Mouse (Mus musculus) liver, embryonic 12.5 days (tissue): ENCODE measurements around the gene 1600002K03Rik. TPM values are rescaled to one million over a fixed set of nuclear protein-coding genes. Genes with fewer than 3 reads are reported as not detected.

ENCODE experiments used
- ATAC-seq: fragments of 200-750 bp; cut with Nextera tagmentation; 2 replicates; pipeline ENCODE4 v1.8.0; 2017; ENCODE audit warnings: moderate number of reproducible peaks, mild to moderate bottlenecking, moderate library complexity
- H3K27ac ChIP-seq: fragments of 300-500 bp; sonication (generic); 2 replicates; pipeline ENCODE4 v1.5.1; 2016; ENCODE audit warnings: mild to moderate bottlenecking
- H3K27me3 ChIP-seq: fragments of 300-500 bp; sonication (generic); replicated peaks from 2 replicates; pipeline ENCODE4 v1.6.1; 2016; ENCODE audit warnings: mild to moderate bottlenecking, moderate library complexity
- H3K36me3 ChIP-seq: fragments of 300-500 bp; sonication (generic); 2 replicates; pipeline ENCODE4 v1.6.1; 2016; ENCODE audit warnings: mild to moderate bottlenecking, moderate library complexity
- H3K4me1 ChIP-seq: fragments of 300-500 bp; sonication (generic); 2 replicates; pipeline ENCODE4 v1.6.1; 2016
- H3K4me2 ChIP-seq: fragments of 300-500 bp; sonication (generic); 2 replicates; pipeline ENCODE4 v1.6.1; 2016; ENCODE audit warnings: mild to moderate bottlenecking, moderate library complexity
- H3K4me3 ChIP-seq: fragments of 300-500 bp; sonication (generic); 2 replicates; pipeline ENCODE4 v1.5.1; 2016; ENCODE audit warnings: mild to moderate bottlenecking, moderate library complexity
- H3K9ac ChIP-seq: fragments of 300-500 bp; sonication (generic); 2 replicates; pipeline ENCODE4 v1.6.1; 2016; ENCODE audit warnings: mild to moderate bottlenecking, moderate library complexity
- H3K9me3 ChIP-seq: fragments of 300-500 bp; sonication (generic); replicated peaks from 2 replicates; pipeline ENCODE4 v1.6.1; 2016; ENCODE audit warnings: mild to moderate bottlenecking, moderate library complexity
- whole genome bisulfite sequencing: fragments of 180-500 bp; shearing (Covaris S2); methylation state at CpG from one replicate; pipeline ENCODE4 v1.1.7; 2016; ENCODE audit not compliant: insufficient replicate concordance; 5-methylcytosine and 5-hydroxymethylcytosine counted together
- polyA plus RNA-seq: library from polyadenylated mRNA; unstranded; fragments of >200 nt; fragmentation: Nextera tagmentation; extraction: Ambion mirVana; gene quantifications from 2 replicates; pipeline ENCODE4 v1.2.1, GENCODE M21; 2016

1600002K03Rik gene
- polyA plus RNA-seq, 1 experiment from 2014 or later = 16.4 TPM

DNA sequence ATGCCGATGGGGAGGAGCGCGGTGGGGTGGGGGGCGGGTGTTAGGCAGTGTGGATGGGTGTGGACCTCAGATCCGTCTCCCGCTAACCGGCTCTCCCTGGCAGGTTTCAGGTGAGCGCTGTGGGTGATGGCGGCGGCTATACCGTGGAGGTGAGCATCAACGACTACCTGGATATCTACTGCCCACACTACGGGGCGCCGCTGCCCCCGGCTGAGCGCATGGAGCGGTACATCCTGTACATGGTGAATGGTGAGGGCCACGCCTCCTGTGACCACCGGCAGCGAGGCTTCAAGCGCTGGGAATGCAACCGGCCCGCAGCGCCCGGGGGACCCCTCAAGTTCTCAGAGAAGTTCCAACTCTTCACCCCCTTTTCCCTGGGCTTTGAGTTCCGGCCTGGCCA is 13.9 kb downstream of the 1600002K03Rik start:
- ATAC-seq = no peak
- Histone ChIP-seq H3K27ac (no peak overlapping the region), H3K36me3 (no peaks in the 10 kb centered on the region), H3K9me3 (no peaks in the 10 kb centered on the region), H3K4me2 (no peak overlapping the region), H3K9ac (no peak overlapping the region), H3K4me3 (no peak overlapping the region), H3K4me1 (peaks cover 14% of the 10 kb centered on the region), H3K27me3 (peaks cover 98% of the 10 kb centered on the region)
- WGBS = 26% methylated on average over 27 of the region's 27 CpGs

DNA sequence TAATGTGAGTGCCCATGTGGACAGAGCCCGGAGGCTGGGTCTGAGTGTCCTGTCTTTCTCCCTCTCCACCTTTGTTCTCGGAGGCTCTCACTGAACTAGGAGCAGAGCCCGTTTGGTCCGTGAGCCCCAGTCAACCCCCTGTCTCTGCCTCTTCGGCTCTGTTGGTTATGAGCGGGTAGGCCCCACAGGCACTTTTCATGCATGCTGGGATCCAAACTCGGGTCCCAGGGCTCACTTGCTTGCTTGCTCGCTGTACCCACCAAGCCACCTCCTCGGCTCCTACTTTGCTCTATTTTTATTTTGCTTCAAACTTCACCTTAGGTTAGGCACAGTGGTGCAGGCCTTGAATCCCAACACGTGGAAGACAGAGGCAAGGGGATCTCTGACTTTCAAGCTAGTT is 15.0 kb downstream of the 1600002K03Rik start:
- Histone ChIP-seq H3K36me3 (no peaks in the 10 kb centered on the region), H3K4me3 (no peak overlapping the region), H3K27ac (no peak overlapping the region), H3K4me1 (peaks cover 14% of the 10 kb centered on the region), H3K9me3 (no peaks in the 10 kb centered on the region), H3K4me2 (no peak overlapping the region), H3K27me3 (peaks cover 98% of the 10 kb centered on the region), H3K9ac (no peak overlapping the region)
- 76% methylated on average over 10 of the region's 10 CpGs for WGBS
- ATAC-seq = no peak

DNA sequence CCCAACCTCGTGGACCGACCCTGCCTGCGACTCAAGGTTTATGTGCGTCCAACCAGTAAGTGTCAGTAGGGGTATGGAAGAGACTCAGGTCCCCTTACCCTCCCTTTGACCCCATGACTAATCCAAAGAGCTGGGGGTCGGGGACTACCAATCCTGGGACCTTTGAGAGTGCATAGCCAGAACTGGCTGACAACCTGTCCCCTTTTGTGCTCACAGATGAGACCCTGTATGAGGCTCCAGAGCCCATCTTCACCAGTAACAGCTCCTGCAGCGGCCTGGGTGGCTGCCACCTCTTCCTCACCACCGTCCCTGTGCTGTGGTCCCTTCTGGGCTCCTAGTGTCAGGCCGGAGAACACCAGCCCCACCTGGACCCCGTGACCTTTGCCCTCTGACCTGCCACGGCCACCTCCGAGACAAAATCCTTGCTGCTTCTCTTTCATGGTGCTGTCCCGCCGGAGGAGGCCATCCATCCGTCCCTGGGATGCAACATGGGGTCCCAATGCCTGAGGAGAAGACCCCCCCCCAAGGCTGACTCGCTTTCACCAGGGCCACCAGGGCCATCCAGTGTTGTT is 15.8 kb downstream of the 1600002K03Rik start:
- H3K27ac ChIP-seq = no peak overlapping the region
- H3K4me3 ChIP-seq = no peak overlapping the region
- peaks cover 18% of the 10 kb centered on the region for H3K4me1 ChIP-seq
- no peaks in the 10 kb centered on the region for H3K9me3 ChIP-seq
- ATAC-seq = no peak
- 69% methylated on average over 15 of the region's 15 CpGs for WGBS
- H3K9ac ChIP-seq = no peak overlapping the region
- no peaks in the 10 kb centered on the region for H3K36me3 ChIP-seq
- H3K27me3 ChIP-seq = peaks cover 98% of the 10 kb centered on the region
- H3K4me2 ChIP-seq = no peak overlapping the region

DNA sequence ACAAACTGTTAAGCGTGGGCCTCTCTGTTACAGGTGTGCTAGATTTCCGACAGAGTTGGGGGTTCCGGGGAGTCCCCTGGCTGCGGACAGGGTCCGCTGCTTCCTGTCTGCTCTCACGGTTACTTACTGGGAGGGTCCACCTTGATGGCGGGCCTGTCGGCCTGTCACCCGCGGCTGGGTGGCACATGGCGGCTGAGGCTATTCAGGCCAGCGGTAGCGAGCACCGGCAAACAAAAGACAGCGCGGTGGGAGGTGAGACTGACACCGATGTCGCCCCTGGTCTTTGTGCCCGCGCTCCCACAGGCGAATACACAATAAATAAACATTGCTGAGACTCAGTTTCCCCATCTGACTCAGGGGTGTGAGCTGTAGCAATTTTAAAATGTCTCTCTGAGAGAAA is 17.3 kb downstream of the 1600002K03Rik start:
- no peaks in the 10 kb centered on the region for H3K9me3 ChIP-seq
- H3K4me2 ChIP-seq = peak overlapping the region; percentile 64
- H3K36me3 ChIP-seq = no peaks in the 10 kb centered on the region
- no peak for ATAC-seq
- peaks cover 97% of the 10 kb centered on the region for H3K27me3 ChIP-seq
- 5% methylated on average over 21 of the region's 21 CpGs for WGBS
- H3K4me1 ChIP-seq = peaks cover 28% of the 10 kb centered on the region
- peak overlapping the region; percentile 39 for H3K4me3 ChIP-seq
- H3K9ac ChIP-seq = no peak overlapping the region
- no peak overlapping the region for H3K27ac ChIP-seq

DNA sequence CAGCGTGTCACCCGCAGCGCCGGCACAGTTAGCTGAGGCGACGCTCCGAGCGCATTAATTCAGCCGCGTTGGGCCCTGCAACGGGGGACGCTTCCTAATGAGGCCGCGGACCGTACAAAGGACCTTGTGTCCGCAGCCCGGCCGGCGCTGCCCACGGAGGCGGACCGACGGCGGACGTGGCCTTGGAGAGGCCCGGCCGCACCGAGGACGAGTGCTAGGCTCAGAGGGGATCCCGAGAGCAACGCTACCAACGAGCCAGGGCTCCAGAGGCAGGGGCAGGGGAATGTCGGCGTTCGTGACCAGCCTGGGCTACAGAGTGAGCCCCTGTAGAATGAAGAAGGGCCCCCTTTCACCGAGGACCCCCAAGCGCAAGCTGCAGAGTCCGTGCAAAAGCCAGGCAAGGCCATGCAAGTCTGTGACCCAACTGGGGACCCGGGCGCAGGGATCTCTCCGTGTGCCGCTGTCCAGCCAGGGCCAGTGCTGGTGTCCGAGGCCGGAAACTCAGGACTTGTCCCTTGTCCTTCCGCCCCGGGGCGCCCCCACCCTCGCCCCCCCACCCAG is 17.8 kb downstream of the 1600002K03Rik start:
- no peak for ATAC-seq
- Histone ChIP-seq H3K27ac (no peak overlapping the region), H3K9me3 (no peaks in the 10 kb centered on the region), H3K27me3 (peaks cover 94% of the 10 kb centered on the region), H3K4me1 (peaks cover 28% of the 10 kb centered on the region), H3K36me3 (no peaks in the 10 kb centered on the region), H3K9ac (no peak overlapping the region), H3K4me3 (peak overlapping the region; percentile 39), H3K4me2 (peak overlapping the region; percentile 64)
- WGBS = 1% methylated on average over 48 of the region's 48 CpGs

DNA sequence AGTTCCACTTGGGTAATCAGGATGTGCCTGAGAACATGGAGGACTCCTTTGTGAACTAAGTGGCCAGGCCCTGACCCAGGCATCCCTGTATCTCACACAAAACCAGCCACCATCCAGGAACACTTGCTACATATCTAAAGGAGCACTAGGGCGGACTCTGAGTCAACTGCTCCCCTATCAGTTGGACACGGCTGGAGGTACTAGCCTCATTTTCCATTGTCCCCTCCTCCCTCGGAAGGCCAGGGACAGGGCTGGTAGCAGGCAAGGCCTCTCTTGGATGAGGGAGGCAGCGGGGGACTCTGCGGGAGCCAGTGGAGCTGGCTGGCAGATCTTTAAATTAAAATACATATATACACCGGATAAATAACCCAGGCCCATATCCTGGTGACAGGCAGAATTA is 21.2 kb downstream of the 1600002K03Rik start:
- 61% methylated on average over 6 of the region's 6 CpGs for WGBS
- Histone ChIP-seq H3K9me3 (no peaks in the 10 kb centered on the region), H3K27ac (no peak overlapping the region), H3K4me2 (no peak overlapping the region), H3K36me3 (no peaks in the 10 kb centered on the region), H3K4me1 (peaks cover 28% of the 10 kb centered on the region), H3K4me3 (no peak overlapping the region), H3K27me3 (peaks cover 77% of the 10 kb centered on the region), H3K9ac (no peak overlapping the region)
- ATAC-seq = peak; percentile 50; the same call in 1 of the 2 replicates

DNA sequence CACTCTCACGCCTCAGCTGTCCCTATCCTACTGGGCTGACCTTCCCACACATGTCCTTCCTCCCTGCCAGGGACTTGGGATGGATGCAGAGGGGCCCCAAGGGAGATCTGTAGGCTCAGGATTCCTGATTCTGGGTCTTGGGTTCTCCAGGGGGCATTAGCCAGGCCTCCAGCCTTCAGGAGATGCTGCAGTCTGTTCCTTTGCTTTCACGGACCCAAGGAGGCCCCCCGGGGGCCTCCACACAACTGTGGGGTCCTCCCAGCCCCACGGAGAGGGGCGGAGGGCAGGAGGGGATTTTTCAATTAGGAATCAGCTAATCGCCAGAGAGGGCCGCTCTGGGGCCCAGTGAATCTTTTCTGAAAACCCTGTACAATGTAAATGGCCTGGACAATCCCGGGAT is 21.7 kb downstream of the 1600002K03Rik start:
- no peak overlapping the region for H3K4me3 ChIP-seq
- no peak for ATAC-seq

DNA sequence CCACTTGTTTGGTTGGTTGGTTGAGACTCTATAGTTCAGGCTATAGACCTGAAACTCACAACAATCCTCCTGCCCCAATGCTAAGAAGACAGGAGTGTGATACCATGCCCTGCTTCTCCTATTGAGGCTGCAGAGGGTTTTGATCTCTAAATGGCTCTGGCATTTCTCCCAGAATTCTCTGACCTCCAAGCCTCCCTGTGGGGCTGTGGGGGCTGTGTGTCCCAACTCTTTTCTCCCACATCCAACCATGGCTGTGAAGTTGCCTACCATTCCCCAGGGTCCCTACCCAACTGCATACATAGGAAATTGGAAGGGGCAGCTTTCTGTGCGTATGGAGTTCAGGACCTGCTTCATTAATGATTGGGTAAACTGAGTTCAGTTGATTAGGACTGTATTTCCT is 23.4 kb downstream of the 1600002K03Rik start:
- no peak overlapping the region for H3K4me2 ChIP-seq
- ATAC-seq = no peak
- H3K27ac ChIP-seq = no peak overlapping the region
- 81% methylated on average over 1 of the region's 1 CpGs for WGBS
- H3K36me3 ChIP-seq = no peaks in the 10 kb centered on the region
- H3K27me3 ChIP-seq = peaks cover 60% of the 10 kb centered on the region
- no peak overlapping the region for H3K9ac ChIP-seq
- no peak overlapping the region for H3K4me3 ChIP-seq
- H3K9me3 ChIP-seq = no peaks in the 10 kb centered on the region
- H3K4me1 ChIP-seq = peaks cover 17% of the 10 kb centered on the region

More for the DNA sequence above, 21.7 kb downstream of the 1600002K03Rik start:
- Histone ChIP-seq H3K4me2 (no peak overlapping the region), H3K4me1 (peaks cover 28% of the 10 kb centered on the region), H3K27ac (no peak overlapping the region), H3K9me3 (no peaks in the 10 kb centered on the region), H3K27me3 (peaks cover 73% of the 10 kb centered on the region), H3K9ac (peak overlapping the region; percentile 15; the same call in 1 of the 2 replicates), H3K36me3 (no peaks in the 10 kb centered on the region)
- 61% methylated on average over 8 of the region's 8 CpGs for WGBS

DNA sequence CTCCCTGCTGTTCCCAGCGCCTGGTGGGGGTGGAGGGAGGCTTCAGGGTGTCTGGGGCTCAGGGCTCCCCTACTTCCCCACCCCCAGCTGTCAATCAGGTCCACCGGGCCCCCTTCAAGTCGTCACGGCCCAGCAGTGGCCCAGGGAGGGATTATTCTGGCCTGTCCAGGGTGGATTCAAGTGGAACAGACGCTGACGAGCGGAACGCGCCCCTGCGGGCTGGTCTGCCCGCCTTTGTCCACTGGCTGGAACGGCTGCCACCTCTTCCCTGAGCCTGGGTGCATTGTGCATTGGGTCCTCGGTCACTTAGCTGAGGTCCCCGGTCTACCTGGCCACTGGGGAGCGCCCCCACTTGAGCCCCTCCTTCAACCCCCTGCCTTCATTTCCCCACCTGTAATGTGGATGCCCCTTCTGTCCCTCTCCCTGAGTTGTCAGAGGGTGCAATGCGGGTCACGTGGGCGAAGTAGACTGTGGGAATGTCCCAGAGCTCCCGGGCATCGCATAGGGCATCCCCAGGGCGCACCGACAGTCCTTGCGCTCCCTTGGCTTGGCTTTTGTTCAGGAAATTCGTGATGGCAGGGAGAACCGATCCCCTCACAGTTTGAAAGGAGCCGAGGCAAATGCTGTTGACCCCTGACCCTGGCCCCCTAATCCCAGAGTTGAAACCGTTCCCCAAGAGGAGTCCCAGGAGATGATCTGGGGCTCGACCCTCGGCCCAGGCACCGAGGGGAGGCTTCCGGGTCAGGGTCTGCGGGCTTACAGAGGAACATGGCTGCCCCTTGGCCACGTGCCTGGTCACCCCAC is 24.2 kb downstream of the 1600002K03Rik start:
- H3K9me3 ChIP-seq = no peaks in the 10 kb centered on the region
- 74% methylated on average over 33 of the region's 33 CpGs for WGBS
- peaks cover 52% of the 10 kb centered on the region for H3K27me3 ChIP-seq
- no peak overlapping the region for H3K4me3 ChIP-seq
- no peak overlapping the region for H3K4me2 ChIP-seq
- H3K4me1 ChIP-seq = peaks cover 17% of the 10 kb centered on the region
- no peak for ATAC-seq
- H3K27ac ChIP-seq = no peak overlapping the region
- H3K9ac ChIP-seq = no peak overlapping the region
- no peaks in the 10 kb centered on the region for H3K36me3 ChIP-seq

DNA sequence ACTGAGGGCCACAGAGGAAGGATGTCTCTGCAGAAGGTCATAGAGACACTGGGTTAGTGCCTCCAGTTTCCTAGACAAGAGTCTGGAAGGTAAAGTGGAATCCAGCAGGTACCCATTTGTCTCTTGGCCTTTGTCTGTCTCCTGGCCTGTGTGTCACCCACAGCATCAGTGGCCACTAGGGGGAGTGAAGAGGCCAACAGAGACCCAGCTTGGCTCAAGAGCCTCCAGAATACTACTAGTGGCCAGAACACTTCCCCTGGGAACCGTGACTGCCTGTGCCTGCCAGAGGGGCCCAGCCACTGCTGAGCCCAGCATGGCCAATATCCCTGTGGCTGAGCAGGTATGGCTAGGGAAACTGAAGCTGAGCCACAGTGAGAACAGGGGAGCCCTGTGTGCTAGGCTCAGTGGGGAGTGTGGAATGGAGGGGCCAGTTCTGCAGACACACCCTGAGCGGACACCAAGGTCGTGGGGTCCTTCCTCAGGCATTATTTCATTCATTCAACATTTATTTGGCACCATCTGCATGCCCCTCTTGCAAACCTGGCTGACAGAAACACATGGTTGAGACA is 26.8 kb downstream of the 1600002K03Rik start:
- Histone ChIP-seq H3K9ac (no peak overlapping the region), H3K4me1 (peaks cover 3% of the 10 kb centered on the region; the same call in 1 of the 2 replicates), H3K9me3 (no peaks in the 10 kb centered on the region), H3K4me2 (no peak overlapping the region), H3K27ac (no peak overlapping the region), H3K36me3 (no peaks in the 10 kb centered on the region), H3K4me3 (no peak overlapping the region), H3K27me3 (peaks cover 34% of the 10 kb centered on the region; the same call in 1 of the 2 replicates)
- 40% methylated on average over 3 of the region's 3 CpGs for WGBS
- ATAC-seq = peak; percentile 76; the same call in 1 of the 2 replicates

DNA sequence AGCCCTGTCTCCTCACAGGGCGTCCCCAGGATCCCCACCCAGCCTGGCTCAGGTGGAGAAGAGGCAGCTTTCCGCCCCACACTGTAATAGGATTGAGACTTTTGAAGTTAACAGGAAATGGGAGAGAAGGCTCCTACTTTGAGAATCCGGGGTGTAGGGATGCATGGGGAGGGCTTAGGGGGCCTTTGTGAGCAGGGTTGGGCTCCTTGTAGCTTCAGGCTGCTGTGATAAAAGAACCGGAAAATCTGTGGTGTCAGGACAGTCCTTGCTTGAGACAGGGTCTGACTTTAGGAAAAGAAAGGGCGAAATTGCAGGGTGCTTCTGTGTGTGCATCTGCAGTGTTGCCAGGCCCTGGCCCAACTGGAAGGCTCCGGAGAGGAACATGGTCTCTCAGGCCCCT is 27.7 kb downstream of the 1600002K03Rik start:
- Histone ChIP-seq H3K4me3 (no peak overlapping the region), H3K9ac (no peak overlapping the region), H3K36me3 (no peaks in the 10 kb centered on the region), H3K4me1 (peaks cover 3% of the 10 kb centered on the region; the same call in 1 of the 2 replicates), H3K4me2 (no peak overlapping the region), H3K9me3 (no peaks in the 10 kb centered on the region), H3K27me3 (peaks cover 36% of the 10 kb centered on the region), H3K27ac (no peak overlapping the region)
- no peak for ATAC-seq
- 60% methylated on average over 6 of the region's 6 CpGs for WGBS

DNA sequence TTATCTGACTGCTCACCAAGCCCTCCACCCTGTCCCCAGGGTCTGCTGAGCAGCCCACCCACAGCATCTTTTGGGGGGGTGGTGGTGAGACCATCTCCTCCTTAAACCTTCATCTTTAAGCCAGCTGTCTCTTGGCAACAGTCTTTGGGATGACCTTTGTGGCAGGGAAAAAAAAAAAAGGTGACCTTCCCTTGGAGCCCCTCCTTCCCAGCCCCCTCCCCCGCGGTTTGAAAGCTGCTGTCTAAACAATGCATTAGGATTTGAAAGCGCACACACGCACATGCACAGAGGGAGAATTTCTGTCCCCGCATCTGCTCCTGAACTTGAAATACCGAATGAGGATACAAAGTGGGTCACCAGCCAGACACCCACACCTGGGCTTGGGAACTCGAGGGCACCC is 31.3 kb downstream of the 1600002K03Rik start:
- Histone ChIP-seq H3K9me3 (no peaks in the 10 kb centered on the region), H3K4me2 (no peak overlapping the region), H3K4me1 (peaks cover 3% of the 10 kb centered on the region; the same call in 1 of the 2 replicates), H3K27me3 (peaks cover 49% of the 10 kb centered on the region), H3K27ac (no peak overlapping the region), H3K4me3 (no peak overlapping the region), H3K9ac (no peak overlapping the region), H3K36me3 (no peaks in the 10 kb centered on the region)
- ATAC-seq = no peak
- 45% methylated on average over 7 of the region's 7 CpGs for WGBS
